Mouse (Mus musculus): ENCODE results near the gene H2afz. TPM values are rescaled to one million over a fixed set of nuclear protein-coding genes. Genes with fewer than 3 reads are reported as not detected.
"Not testable (repeated sequence)": the region's sequence is repeated elsewhere in the genome, so short reads cannot be mapped to it uniquely, and the experiment has no call there.

The H2afz gene
- total RNA-seq, 2 experiments from 2014 or later = 578 to 1,242 TPM

DNA sequence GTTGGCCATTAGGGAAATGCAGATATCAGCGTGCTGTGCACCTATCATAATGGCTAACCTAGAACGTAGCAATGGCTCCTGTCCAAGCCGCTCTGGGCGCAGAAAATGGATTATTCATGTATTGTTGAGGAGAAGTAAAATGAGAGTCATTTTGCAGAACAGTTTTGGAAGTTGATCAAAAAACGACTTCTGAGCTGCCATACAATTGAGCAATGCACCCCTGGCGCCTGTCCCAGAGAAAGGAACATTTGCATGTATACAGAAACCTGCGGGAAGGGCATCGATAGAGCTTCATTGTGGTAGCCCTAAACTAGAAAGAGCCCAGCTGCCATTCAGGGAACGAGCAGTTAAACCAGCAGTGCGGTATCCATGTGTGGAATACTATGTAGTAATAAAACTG lies 35.9 kb downstream of the H2afz start:
- ATAC-seq (replicated peaks; ENCODE audit: low FRiP score, poor library complexity, severe bottlenecking) = no peak

DNA sequence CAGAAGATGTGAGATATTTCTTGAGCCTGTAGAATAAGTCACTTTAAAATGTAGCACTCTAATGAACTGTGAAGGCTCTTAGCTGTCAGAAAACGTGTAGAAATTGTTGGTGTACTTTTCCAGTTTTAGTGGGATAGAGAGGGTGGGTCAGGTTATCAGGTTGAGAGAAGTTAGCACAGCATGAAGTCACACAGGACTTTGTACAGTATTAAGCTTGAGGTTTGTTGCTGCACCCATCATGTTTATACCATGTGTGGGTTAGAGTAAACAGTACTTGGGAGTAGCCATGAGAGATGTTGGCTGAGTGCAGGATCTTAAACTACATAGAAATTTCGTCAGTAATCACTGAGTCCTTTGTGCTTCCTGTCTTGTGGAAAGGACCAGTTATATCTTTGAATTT lies 48.8 kb downstream of the H2afz start:
- ATAC-seq (replicated peaks; ENCODE audit: low FRiP score, poor library complexity, severe bottlenecking) = no peak

GRCm38 (mm10) chr3:137914567-137914966 lies 50.3 kb downstream of the H2afz start:
- ATAC-seq (replicated peaks; ENCODE audit: low FRiP score, poor library complexity, severe bottlenecking) = not testable (repeated sequence)

Other genes with a start within 250 kb of the H2afz start
- gene Ddit4l, start 242.9 kb upstream of the H2afz start, total RNA-seq (2015; ENCODE audit: low replicate concordance) = not detected in 2 replicates
- 0.39 TPM in 1 of 2 replicates, not detected in the other for gene Ddit4l, start 242.9 kb upstream of the H2afz start, total RNA-seq (2017; ENCODE audit: low replicate concordance)
- gene Gm21962, start 193.0 kb upstream of the H2afz start, total RNA-seq (2015; ENCODE audit: low replicate concordance) = not detected in 2 replicates
- 0.77 TPM in 1 of 2 replicates, not detected in the other for gene Gm21962, start 193.0 kb upstream of the H2afz start, total RNA-seq (2017; ENCODE audit: low replicate concordance)
- 5.0 and 7.6 TPM in 2 replicates for gene Dnajb14, start 3.2 kb downstream of the H2afz start, total RNA-seq (2015; ENCODE audit: low replicate concordance)
- gene Dnajb14, start 3.2 kb downstream of the H2afz start, total RNA-seq (2017; ENCODE audit: low replicate concordance) = 4.1 and 6.0 TPM in 2 replicates
- 75.0 and 88.0 TPM in 2 replicates for gene Lamtor3, start 54.0 kb downstream of the H2afz start, total RNA-seq (2015; ENCODE audit: low replicate concordance)
- 58.6 and 69.3 TPM in 2 replicates for gene Lamtor3, start 54.0 kb downstream of the H2afz start, total RNA-seq (2017; ENCODE audit: low replicate concordance)
- gene Dapp1, start 117.1 kb downstream of the H2afz start, total RNA-seq (2015; ENCODE audit: low replicate concordance) = 22.3 and 27.7 TPM in 2 replicates
- gene Dapp1, start 117.1 kb downstream of the H2afz start, total RNA-seq (2017; ENCODE audit: low replicate concordance) = 26.3 TPM in 2 replicates
- not detected in 2 replicates for gene 1110002E22Rik, start 200.6 kb downstream of the H2afz start, total RNA-seq (2015; ENCODE audit: low replicate concordance)
- gene 1110002E22Rik, start 200.6 kb downstream of the H2afz start, total RNA-seq (2017; ENCODE audit: low replicate concordance) = not detected in 2 replicates
- gene Gm5105, start 202.9 kb downstream of the H2afz start, total RNA-seq (2015; ENCODE audit: low replicate concordance) = not detected in 2 replicates
- gene Gm5105, start 202.9 kb downstream of the H2afz start, total RNA-seq (2017; ENCODE audit: low replicate concordance) = not detected in 2 replicates